Mouse (Mus musculus): ENCODE measurements at regions not wholly inside any gene's neighbourhood (a gene's known extent, or its start where the extent isn't known, plus 50 kb on each side); places are given as distances from the start of the nearest gene placed in this dataset.

DNA sequence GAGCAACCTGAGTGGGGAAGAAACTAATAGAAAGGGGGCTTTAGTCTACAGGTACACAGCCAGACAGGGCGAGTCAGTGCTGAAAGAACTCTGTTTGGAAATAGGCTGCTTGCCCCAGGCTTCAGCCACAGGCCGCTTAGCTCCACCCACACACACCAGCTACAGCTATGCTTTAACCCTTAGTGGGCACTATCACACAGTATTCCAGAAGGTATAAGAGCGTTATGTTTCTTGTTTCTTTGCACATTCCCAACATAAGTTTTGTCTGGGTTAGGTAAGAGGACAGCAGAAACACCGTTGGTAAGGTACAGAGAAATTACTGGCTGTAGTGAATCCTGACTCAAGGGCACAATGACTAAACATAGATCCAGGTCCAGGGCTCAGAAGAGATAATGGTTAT, 165.8 kb downstream of the Spry2 start:
- peak; percentile 55; the same call in 1 of the 2 replicates for ATAC-seq (ENCODE audit: low FRiP score)
- Histone ChIP-seq H3K27ac (no peak overlapping the region), H3K27me3 (no peaks in the 10 kb centered on the region), H3K36me3 (no peaks in the 10 kb centered on the region), H3K4me3 (no peak overlapping the region), H3K9ac (no peak overlapping the region), H3K4me2 (peak overlapping the region; percentile 29), H3K9me3 (no peaks in the 10 kb centered on the region), H3K4me1 (replicated peaks) (peaks cover 24% of the 10 kb centered on the region)
- 14% methylated on average over 4 of the region's 4 CpGs for WGBS

DNA sequence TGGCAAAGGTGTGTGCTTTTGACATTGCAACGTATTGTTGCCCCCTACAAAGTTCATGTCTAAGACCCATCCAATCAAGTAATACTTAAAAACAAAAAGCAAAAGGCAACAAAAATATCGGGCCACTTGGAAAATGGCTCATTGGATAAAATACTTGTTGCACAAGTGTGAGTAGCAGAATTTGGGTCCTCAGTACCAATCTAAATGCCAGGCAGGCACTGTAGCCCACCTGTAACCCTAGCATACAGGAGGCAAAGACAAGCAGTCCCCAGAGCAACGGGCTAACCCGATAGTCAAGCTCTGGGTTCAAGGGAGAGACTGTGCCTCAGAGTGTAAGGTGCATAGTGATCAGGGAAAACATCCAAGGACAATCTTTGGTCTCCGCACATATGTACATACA, 167.8 kb downstream of the Spry2 start:
- peaks cover 24% of the 10 kb centered on the region for H3K4me1 ChIP-seq (replicated peaks)
- no peak overlapping the region for H3K9ac ChIP-seq
- H3K27ac ChIP-seq = no peak overlapping the region
- H3K36me3 ChIP-seq = no peaks in the 10 kb centered on the region
- ATAC-seq (ENCODE audit: low FRiP score) = no peak
- no peaks in the 10 kb centered on the region for H3K27me3 ChIP-seq
- H3K4me3 ChIP-seq = no peak overlapping the region
- no peaks in the 10 kb centered on the region for H3K9me3 ChIP-seq
- H3K4me2 ChIP-seq = no peak overlapping the region
- 92% methylated on average over 5 of the region's 5 CpGs for WGBS

DNA sequence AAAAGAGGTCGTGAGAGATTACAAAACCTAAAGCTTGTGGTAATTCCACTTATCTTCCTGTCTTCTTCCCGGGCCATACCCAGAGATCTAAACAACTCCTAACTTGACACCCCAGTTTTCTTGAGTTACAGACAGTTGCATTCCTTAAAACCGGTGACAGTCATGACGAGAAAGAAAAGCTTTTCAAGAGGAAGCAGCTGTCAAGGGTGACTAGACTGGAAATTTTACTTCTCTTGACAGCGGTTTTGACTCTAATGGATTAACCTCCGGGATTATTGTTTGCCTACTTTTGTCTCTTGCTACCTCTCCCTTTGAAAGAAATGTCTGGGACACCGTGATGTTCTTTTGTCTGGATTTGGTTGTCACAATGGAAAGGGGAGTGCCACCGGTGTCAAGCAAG, 170.9 kb downstream of the Spry2 start:
- peaks cover 2% of the 10 kb centered on the region for H3K4me1 ChIP-seq (replicated peaks)
- ATAC-seq (ENCODE audit: low FRiP score) = no peak
- no peak overlapping the region for H3K4me3 ChIP-seq
- no peak overlapping the region for H3K4me2 ChIP-seq
- H3K27ac ChIP-seq = no peak overlapping the region
- H3K36me3 ChIP-seq = no peaks in the 10 kb centered on the region
- H3K27me3 ChIP-seq = no peaks in the 10 kb centered on the region
- no peak overlapping the region for H3K9ac ChIP-seq
- H3K9me3 ChIP-seq = no peaks in the 10 kb centered on the region
- 39% methylated on average over 8 of the region's 8 CpGs for WGBS

DNA sequence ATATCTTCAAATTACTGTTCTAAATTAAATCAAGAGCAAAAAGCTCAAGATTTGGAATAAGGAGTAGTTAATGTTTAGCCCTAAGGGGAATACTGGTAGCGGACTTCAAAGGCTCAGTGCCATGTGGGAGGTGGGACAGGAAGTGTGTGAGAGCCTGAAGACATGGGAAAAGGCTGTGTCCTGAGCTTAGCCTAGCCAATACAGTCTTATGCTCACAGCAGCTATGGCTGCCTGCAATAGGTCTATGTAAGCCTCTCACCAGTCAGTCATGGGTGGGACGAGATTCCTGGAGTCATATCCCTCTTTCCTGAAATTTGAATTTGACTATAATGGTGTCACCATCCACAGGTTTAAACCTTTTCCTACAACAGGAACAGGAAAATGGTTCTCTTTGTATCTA, 173.7 kb downstream of the Spry2 start:
- H3K9me3 ChIP-seq = no peaks in the 10 kb centered on the region
- H3K9ac ChIP-seq = no peak overlapping the region
- H3K27me3 ChIP-seq = no peaks in the 10 kb centered on the region
- no peak overlapping the region for H3K4me3 ChIP-seq
- H3K36me3 ChIP-seq = no peaks in the 10 kb centered on the region
- H3K4me1 ChIP-seq (replicated peaks) = no peaks in the 10 kb centered on the region
- no peak overlapping the region for H3K27ac ChIP-seq
- no peak overlapping the region for H3K4me2 ChIP-seq
- WGBS = 72% methylated on average over 2 of the region's 2 CpGs
- no peak for ATAC-seq (ENCODE audit: low FRiP score)

DNA sequence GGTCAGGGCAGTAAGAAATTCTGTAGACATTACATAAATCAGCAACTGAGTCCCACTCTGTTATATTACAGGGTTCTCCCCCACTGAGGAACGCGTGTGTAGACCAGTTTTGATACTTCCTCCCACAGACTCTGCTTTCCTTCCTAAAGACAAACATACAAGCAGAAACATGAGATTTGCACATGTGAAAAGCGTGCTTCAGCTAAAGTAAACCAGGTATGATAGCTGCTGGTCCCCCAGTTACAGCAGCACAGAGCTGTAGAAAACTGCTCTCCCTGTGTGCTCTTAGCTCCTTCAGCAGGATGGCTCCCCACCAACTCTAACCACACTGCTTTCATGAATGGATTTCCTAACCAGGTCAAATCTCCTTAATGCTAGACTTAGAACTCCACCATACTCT, 175.0 kb downstream of the Spry2 start:
- H3K27ac ChIP-seq = no peak overlapping the region

DNA sequence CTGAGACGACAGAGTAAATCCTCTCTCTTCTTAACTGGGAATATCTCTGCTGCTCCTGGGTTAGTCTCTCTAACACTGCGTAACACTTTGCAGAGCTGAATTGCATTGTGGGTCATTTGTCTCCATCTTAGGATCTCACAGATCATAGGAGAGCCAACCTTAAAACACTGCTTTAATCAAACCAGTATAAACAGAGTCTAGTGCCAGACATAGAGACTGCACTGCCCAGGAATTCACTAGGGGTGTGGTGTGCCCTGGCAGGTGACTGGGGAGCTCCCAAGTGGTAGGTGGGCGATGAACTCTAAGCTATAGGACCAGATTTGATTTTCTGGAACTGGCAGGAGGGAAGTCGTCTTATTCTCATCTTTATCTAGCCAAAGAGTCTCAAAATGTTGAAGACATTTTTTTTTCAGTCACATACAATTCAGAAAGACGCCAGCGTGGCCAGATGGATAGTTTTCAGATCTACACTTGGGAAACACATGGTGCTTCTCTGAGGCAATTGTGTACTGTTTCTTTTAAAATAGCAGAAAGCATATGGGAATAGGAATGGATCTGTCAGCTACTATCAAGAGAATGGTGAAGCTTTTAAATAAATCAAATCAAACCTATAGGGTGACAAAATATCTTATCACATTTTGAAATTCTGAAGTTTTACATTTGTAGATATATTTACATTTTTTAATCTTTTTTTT, 175.7 kb downstream of the Spry2 start:
- 79% methylated on average over 6 of the region's 6 CpGs for WGBS

More for the DNA sequence above, 175.0 kb downstream of the Spry2 start:
- ATAC-seq (ENCODE audit: low FRiP score) = no peak
- Histone ChIP-seq H3K4me2 (no peak overlapping the region), H3K4me1 (replicated peaks) (no peaks in the 10 kb centered on the region), H3K9me3 (no peaks in the 10 kb centered on the region), H3K27me3 (no peaks in the 10 kb centered on the region), H3K4me3 (no peak overlapping the region), H3K36me3 (no peaks in the 10 kb centered on the region), H3K9ac (no peak overlapping the region)
- WGBS = 86% methylated on average over 3 of the region's 3 CpGs

DNA sequence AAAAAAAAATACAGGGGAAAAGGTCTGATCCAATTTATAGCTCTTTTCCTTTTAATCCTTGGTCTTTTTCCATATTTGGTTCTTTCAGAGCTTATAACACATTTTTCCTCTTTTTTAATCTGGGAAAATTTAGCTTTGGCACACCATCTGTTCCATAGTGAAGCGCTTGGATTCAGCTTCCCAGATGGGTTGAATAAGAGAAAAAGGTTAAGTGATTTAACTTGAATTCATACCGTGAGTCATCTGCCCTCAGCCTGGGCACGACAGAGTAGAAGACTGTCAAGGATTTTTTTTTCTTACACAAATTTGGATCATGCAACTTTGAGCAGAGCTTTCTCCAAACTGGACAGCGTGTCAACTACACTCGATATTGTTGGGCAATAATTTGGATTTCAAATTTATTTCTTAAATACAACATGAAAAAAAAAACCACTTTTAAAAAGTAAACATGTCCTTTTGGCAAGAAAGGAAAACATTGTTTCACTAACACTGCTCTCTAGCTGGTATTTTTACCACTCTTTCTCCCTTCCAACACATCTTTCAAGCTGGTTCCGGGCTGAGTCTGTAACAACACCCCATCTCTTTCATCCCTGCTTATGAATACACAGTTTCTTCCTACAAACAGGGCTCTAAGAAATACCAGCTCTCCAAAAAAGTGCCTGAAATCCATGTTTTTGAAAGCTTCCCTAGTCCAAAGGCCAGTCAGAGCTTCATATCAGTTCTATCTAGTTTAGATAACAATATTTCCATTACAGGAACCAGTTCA, 177.8 kb downstream of the Spry2 start:
- Histone ChIP-seq H3K4me2 (no peak overlapping the region), H3K4me1 (replicated peaks) (no peaks in the 10 kb centered on the region), H3K27ac (no peak overlapping the region), H3K27me3 (no peaks in the 10 kb centered on the region), H3K36me3 (no peaks in the 10 kb centered on the region), H3K9me3 (no peaks in the 10 kb centered on the region), H3K4me3 (no peak overlapping the region), H3K9ac (no peak overlapping the region)
- no peak for ATAC-seq (ENCODE audit: low FRiP score)
- 79% methylated on average over 6 of the region's 6 CpGs for WGBS

More for the DNA sequence above, 175.7 kb downstream of the Spry2 start:
- ATAC-seq (ENCODE audit: low FRiP score) = no peak
- Histone ChIP-seq H3K9ac (no peak overlapping the region), H3K9me3 (no peaks in the 10 kb centered on the region), H3K27me3 (no peaks in the 10 kb centered on the region), H3K4me3 (no peak overlapping the region), H3K36me3 (no peaks in the 10 kb centered on the region), H3K27ac (no peak overlapping the region), H3K4me1 (replicated peaks) (no peaks in the 10 kb centered on the region), H3K4me2 (no peak overlapping the region)

DNA sequence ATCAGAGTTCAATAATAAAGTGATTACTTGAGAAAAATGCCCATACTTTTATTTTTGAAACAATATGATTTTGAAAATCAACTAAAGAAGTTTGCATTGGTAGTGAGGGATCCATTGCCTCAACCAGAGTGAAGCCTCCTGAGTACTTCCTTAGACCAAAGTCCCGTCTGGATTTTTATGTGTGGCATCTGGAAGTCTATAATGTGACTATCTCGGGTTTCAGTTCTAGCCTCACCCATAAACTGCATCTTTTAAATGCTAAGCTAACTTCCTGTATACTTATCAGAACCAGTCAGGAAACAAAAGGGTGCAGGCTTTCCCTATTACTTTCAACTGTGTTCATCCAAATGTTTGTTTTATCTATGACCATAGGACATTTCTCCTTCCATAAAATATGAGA, 178.8 kb downstream of the Spry2 start:
- Histone ChIP-seq H3K9me3 (no peaks in the 10 kb centered on the region), H3K4me2 (no peak overlapping the region), H3K4me3 (no peak overlapping the region), H3K9ac (no peak overlapping the region), H3K27ac (no peak overlapping the region), H3K36me3 (no peaks in the 10 kb centered on the region), H3K4me1 (replicated peaks) (no peaks in the 10 kb centered on the region), H3K27me3 (no peaks in the 10 kb centered on the region)
- no peak for ATAC-seq (ENCODE audit: low FRiP score)
- WGBS = 87% methylated on average over 2 of the region's 2 CpGs

DNA sequence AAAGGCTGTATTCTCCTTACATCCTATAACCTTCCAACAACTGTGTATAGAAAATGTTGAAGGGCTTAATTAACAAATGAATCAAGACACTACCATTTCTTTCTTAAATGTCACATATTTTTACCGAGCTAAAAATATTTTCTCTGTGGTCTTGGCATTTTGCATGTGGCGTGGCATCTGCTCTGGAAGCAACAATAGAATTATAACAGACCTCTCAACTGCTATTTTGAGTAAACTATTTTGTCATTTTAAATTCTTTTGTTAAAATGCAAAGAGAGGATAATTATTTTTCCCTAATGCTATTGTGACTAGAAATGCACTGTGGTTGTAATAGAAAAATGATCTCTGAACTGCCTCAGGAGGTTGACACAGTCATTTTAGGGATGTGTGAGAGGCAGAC, 187.9 kb downstream of the Spry2 start:
- Histone ChIP-seq H3K27ac (no peak overlapping the region), H3K27me3 (no peaks in the 10 kb centered on the region), H3K9me3 (no peaks in the 10 kb centered on the region), H3K36me3 (no peaks in the 10 kb centered on the region), H3K4me3 (no peak overlapping the region), H3K9ac (no peak overlapping the region), H3K4me1 (replicated peaks) (0 out of 2 replicates have a peak, but pooled peaks cover 4% of the 10 kb centered on the region), H3K4me2 (no peak overlapping the region)
- WGBS = 65% methylated on average over 2 of the region's 2 CpGs
- ATAC-seq (ENCODE audit: low FRiP score) = no peak

DNA sequence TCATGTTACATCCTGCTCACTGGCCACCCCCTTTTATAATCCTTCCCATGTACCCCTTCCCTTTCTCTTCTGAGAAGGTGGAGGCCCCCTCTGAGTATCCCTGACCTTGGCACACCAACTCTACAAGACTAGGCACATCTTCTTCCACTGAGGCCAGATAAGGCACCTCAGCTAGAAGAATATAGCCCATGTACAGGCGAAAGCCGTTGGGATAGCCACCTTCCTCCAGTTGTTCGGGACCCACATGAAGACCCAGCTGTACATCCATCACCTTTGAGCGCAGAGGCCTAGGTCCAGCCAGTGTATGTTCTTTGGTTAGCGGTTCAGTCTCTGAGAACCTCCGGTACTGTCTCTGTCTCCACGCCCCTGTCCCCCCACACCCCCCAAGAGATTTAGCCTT, 189.9 kb downstream of the Spry2 start:
- 95% methylated on average over 7 of the region's 7 CpGs for WGBS
- Histone ChIP-seq H3K9ac (no peak overlapping the region), H3K4me1 (replicated peaks) (0 out of 2 replicates have a peak, but pooled peaks cover 4% of the 10 kb centered on the region), H3K27me3 (no peaks in the 10 kb centered on the region), H3K4me2 (no peak overlapping the region), H3K9me3 (no peaks in the 10 kb centered on the region), H3K27ac (no peak overlapping the region), H3K36me3 (no peaks in the 10 kb centered on the region), H3K4me3 (no peak overlapping the region)
- no peak for ATAC-seq (ENCODE audit: low FRiP score)

DNA sequence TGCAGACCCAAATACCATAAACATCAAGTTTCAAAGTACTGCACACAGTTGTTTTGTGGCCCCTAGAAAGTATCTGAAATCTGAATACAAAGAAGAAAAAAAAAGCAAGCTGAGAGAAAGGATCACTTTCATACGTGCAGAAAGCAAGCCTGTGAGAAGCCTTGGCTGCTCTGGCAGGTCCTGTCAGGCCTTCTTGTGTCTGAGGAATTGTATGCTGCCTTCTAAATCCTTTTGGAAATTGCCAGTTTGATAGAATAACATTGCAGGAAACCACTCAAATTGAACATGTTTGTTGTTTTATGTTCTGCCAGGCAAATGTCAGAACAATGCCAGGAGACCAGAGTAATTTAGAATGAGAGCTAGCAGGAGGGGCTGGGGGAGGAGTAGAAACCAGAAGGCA, 198.0 kb downstream of the Spry2 start:
- ATAC-seq (ENCODE audit: low FRiP score) = no peak
- no peaks in the 10 kb centered on the region for H3K27me3 ChIP-seq
- 26% methylated on average over 1 of the region's 1 CpGs for WGBS

DNA sequence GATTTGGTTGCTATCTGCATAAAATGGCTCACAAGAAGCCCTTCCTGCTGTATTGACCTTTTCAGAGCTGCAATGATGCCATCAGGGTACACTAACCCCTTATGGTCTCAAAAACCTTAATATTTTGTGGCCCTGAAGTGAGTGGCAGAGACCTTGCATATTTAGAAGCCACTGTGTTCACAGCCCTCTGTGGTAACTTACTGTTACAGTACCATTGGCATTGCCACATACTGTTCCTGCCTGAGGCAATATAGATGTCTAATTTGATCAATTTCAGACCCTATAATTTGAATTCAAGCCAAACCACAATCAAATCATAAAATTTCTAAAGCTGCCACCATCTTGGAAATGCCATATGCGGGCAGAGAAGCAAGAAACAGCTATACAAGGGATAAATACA, 198.5 kb downstream of the Spry2 start:
- Histone ChIP-seq H3K4me1 (replicated peaks) (no peaks in the 10 kb centered on the region), H3K27ac (no peak overlapping the region), H3K9ac (no peak overlapping the region), H3K4me3 (no peak overlapping the region), H3K36me3 (no peaks in the 10 kb centered on the region), H3K9me3 (no peaks in the 10 kb centered on the region), H3K27me3 (no peaks in the 10 kb centered on the region), H3K4me2 (no peak overlapping the region)
- ATAC-seq (ENCODE audit: low FRiP score) = no peak
- 95% methylated on average over 1 of the region's 1 CpGs for WGBS

More for the DNA sequence above, 198.0 kb downstream of the Spry2 start:
- no peaks in the 10 kb centered on the region for H3K4me1 ChIP-seq (replicated peaks)
- no peak overlapping the region for H3K9ac ChIP-seq
- H3K4me2 ChIP-seq = no peak overlapping the region
- H3K36me3 ChIP-seq = no peaks in the 10 kb centered on the region
- H3K9me3 ChIP-seq = no peaks in the 10 kb centered on the region
- H3K4me3 ChIP-seq = no peak overlapping the region
- H3K27ac ChIP-seq = no peak overlapping the region

DNA sequence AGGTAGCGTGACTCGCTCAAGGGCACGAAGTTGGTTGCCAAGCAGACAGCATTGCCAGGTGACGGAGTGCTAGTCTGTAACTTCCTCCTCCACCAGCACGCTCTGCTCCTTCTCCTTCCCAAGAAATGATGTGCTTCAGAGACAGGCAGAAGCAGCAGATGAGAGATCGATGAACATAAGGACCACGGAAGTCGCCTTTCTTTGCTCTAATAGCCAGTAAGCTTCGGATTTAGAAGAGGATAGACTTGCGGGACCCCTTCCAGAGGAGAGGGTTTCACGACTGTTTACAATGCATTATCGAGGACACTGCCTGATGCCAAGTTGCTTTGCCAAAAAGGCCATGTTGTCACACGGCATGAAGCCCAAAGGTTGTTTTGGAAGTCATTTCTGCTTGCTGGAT, 199.2 kb downstream of the Spry2 start:
- H3K9ac ChIP-seq = no peak overlapping the region

More for the DNA sequence above, 199.2 kb downstream of the Spry2 start:
- 90% methylated on average over 13 of the region's 13 CpGs for WGBS
- Histone ChIP-seq H3K27ac (no peak overlapping the region), H3K4me1 (replicated peaks) (no peaks in the 10 kb centered on the region), H3K4me2 (no peak overlapping the region), H3K27me3 (no peaks in the 10 kb centered on the region), H3K9me3 (no peaks in the 10 kb centered on the region), H3K36me3 (no peaks in the 10 kb centered on the region), H3K4me3 (no peak overlapping the region)
- ATAC-seq (ENCODE audit: low FRiP score) = no peak
